Mouse (Mus musculus): ENCODE data around the gene Ccdc36. TPM values are rescaled to one million over a fixed set of nuclear protein-coding genes. Genes with fewer than 3 reads are reported as not detected.

The Ccdc36 gene
- total RNA-seq, 2 experiments from 2014 or later: 0.11 to 0.21 TPM

GRCm38 (mm10) chr9:108388601-108389000 is 39.7 kb downstream of the Ccdc36 start:
- DNase-seq (ENCODE audit: low spot score in 2 of 2): no peak
- intact Hi-C loops (cut with DNase I): no loop called here

DNA sequence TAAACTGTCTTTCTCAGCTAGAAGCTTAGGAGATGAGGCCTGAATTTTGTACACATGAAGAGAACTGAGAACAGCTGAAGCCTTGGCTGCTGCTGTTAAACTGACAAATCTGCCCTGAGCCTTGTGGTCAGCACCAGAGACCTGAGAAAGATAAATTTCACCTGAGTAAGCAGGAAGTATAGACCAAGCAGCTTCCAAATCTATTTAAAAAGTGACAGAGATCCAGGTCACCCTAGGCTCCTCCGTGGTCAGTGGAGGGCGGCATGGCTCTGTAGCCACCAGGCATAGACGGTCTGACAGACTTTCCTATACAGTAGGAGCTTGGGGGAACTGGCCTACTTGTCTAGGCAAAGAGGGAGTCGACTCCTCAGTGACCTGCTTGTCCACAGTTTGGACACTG is 41.5 kb downstream of the Ccdc36 start:
- intact Hi-C loops (cut with DNase I): no loop called here
- no peak for DNase-seq (ENCODE audit: low spot score in 2 of 2)

DNA sequence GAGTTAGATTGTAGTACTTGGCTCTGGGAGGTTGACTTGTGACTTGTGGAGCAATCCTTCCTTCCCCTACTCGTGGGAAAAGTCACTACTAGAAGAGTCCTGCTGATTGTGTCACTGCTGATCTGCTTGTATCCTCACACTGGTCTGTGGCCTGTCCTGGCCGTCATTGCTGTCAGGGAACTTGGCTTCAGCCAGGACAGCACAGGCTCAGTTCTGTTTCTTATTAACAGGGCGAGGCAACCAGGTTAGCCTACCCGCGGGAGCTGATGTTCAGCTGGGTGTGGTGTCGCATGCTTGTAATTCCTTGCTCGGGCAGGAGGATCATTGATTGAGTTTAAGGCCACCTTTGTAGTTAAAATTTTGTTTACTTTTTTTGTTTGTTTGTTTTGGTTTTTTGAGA is 43.3 kb downstream of the Ccdc36 start:
- intact Hi-C loops (cut with DNase I): no loop called here
- no peak for DNase-seq (ENCODE audit: low spot score in 2 of 2)

- intact Hi-C loops (cut with DNase I): no loop called here
- DNase-seq (ENCODE audit: low spot score in 2 of 2): no peak
These were observed 46.9 kb downstream of the Ccdc36 start for GRCm38 (mm10) chr9:108381382-108381781.

GRCm38 (mm10) chr9:108379294-108379693 is 49.0 kb downstream of the Ccdc36 start:
- intact Hi-C loops (cut with DNase I): no loop called here
- DNase-seq (ENCODE audit: low spot score in 2 of 2): no peak

DNA sequence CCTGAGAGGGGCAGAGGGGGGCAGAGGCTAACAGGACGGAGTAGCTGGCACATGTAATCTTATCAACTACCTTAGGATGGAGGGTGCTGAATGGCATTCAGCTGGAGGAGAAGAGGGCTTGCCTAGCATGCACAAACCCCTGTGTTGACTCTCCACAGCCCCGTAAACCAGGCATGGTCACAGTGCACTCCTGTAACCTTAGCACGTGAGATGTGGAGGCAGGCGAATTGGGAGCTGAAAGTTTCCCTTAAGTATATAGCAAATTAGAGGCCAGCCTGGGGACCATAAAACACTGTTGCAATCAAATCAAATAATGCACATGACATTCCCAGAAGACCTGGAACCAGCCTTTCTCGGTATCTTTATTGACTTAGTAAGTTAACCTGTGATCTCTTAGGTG is 49.5 kb downstream of the Ccdc36 start:
- intact Hi-C loops (cut with DNase I): no loop called here
- DNase-seq (ENCODE audit: low spot score in 2 of 2): no peak

- intact Hi-C loops (cut with DNase I): no loop called here
- DNase-seq (ENCODE audit: low spot score in 2 of 2): no peak
These were observed 50.0 kb downstream of the Ccdc36 start for GRCm38 (mm10) chr9:108378234-108378633.

Other genes starting within 250 kb of the Ccdc36 start
- gene Bsn, start 238.1 kb downstream of the Ccdc36 start, total RNA-seq (2021): 100 to 1,000 TPM; 223 to 244 TPM
- gene Dag1, start 164.5 kb downstream of the Ccdc36 start, total RNA-seq (2021): 100 to 1,000 TPM; 122 to 125 TPM
- gene Nicn1, start 138.1 kb downstream of the Ccdc36 start, total RNA-seq (2021): 100 to 1,000 TPM; 108 to 118 TPM
- 10 to 100 TPM; 26.0 to 31.3 TPM for gene Amt, start 131.6 kb downstream of the Ccdc36 start, total RNA-seq (2021)
- 100 to 1,000 TPM; 185 to 197 TPM for gene Rhoa, start 122.4 kb downstream of the Ccdc36 start, total RNA-seq (2021)
- gene Tcta, start 122.3 kb downstream of the Ccdc36 start, total RNA-seq (2021): 10 to 100 TPM; 45.9 to 46.1 TPM
- gene Gpx1, start 89.6 kb downstream of the Ccdc36 start, total RNA-seq (2021): 100 to 1,000 TPM in 1 of 2 experiments, 10 to 100 TPM in 1; 86.5 to 108 TPM
- 100 to 1,000 TPM; 115 to 122 TPM for gene Usp4, start 80.6 kb downstream of the Ccdc36 start, total RNA-seq (2021)
- 1 to 10 TPM; 1.4 to 2.7 TPM for gene 1700102P08Rik, start 35.7 kb downstream of the Ccdc36 start, total RNA-seq (2021)
- gene BC048562, start 8.0 kb upstream of the Ccdc36 start, total RNA-seq (2021): not detected
- gene Ccdc71, start 32.0 kb upstream of the Ccdc36 start, total RNA-seq (2021): 10 to 100 TPM; 38.3 to 40.2 TPM
- 10 to 100 TPM; 36.1 to 38.4 TPM for gene Klhdc8b, start 33.1 kb upstream of the Ccdc36 start, total RNA-seq (2021)
- gene Lamb2, start 51.3 kb upstream of the Ccdc36 start, total RNA-seq (2021): 10 to 100 TPM; 36.0 to 38.3 TPM
- 100 to 1,000 TPM; 119 to 128 TPM for gene Usp19, start 62.1 kb upstream of the Ccdc36 start, total RNA-seq (2021)
- 10 to 100 TPM; 76.7 to 80.8 TPM for gene Qars, start 79.2 kb upstream of the Ccdc36 start, total RNA-seq (2021)
- gene Qrich1, start 88.3 kb upstream of the Ccdc36 start, total RNA-seq (2021): 100 to 1,000 TPM; 126 to 130 TPM
- 10 to 100 TPM; 57.6 to 60.5 TPM for gene Impdh2, start 131.8 kb upstream of the Ccdc36 start, total RNA-seq (2021)
- gene Ndufaf3, start 138.9 kb upstream of the Ccdc36 start, total RNA-seq (2021): 10 to 100 TPM; 65.9 to 66.5 TPM
- 10 to 100 TPM; 76.6 to 77.8 TPM for gene Dalrd3, start 141.4 kb upstream of the Ccdc36 start, total RNA-seq (2021)
- gene Wdr6, start 150.3 kb upstream of the Ccdc36 start, total RNA-seq (2021): 100 to 1,000 TPM; 184 to 202 TPM
- 10 to 100 TPM; 60.3 to 61.6 TPM for gene P4htm, start 169.2 kb upstream of the Ccdc36 start, total RNA-seq (2021)
- gene Arih2, start 220.9 kb upstream of the Ccdc36 start, total RNA-seq (2021): 10 to 100 TPM; 49.8 to 50.2 TPM
- 10 to 100 TPM; 14.5 to 15.0 TPM for gene Slc25a20, start 233.6 kb upstream of the Ccdc36 start, total RNA-seq (2021)